Mouse (Mus musculus) CH12.LX (cell line): Measurements from ENCODE around the gene Zfp62.
A peak's percentile ranks its signal among the peaks of the same experiment; 100 is the strongest.

Experiments
- CTCF ChIP-seq, 2 experiments: IDR thresholded peaks in 1 of 2; conservative IDR thresholded peaks in 1 of 2; 2 replicates each; pipeline ENCODE4 v1.5.1; 2011 to 2012; ENCODE audit warnings: low read depth in 2 of 2, low read length in 2 of 2, improper control_type of control experiment in 1 of 2, inconsistent platforms in 1 of 2, mild to moderate bottlenecking in 1 of 2, moderate library complexity in 1 of 2
- POLR2A ChIP-seq: IDR thresholded peaks from 2 replicates; pipeline ENCODE4 v1.6.1; 2011; ENCODE audit warnings: low read depth, mild to moderate bottlenecking, improper control_type of control experiment, low read length
- TBP ChIP-seq: conservative IDR thresholded peaks from 2 replicates; pipeline ENCODE4 v1.6.1; 2011; ENCODE audit warnings: low read depth, low read length, improper control_type of control experiment
- UBTF ChIP-seq: IDR thresholded peaks from 2 replicates; pipeline ENCODE4 v1.6.1; 2012; ENCODE audit warnings: low read depth, mild to moderate bottlenecking, inconsistent platforms, low read length, improper control_type of control experiment, moderate library complexity

DNA sequence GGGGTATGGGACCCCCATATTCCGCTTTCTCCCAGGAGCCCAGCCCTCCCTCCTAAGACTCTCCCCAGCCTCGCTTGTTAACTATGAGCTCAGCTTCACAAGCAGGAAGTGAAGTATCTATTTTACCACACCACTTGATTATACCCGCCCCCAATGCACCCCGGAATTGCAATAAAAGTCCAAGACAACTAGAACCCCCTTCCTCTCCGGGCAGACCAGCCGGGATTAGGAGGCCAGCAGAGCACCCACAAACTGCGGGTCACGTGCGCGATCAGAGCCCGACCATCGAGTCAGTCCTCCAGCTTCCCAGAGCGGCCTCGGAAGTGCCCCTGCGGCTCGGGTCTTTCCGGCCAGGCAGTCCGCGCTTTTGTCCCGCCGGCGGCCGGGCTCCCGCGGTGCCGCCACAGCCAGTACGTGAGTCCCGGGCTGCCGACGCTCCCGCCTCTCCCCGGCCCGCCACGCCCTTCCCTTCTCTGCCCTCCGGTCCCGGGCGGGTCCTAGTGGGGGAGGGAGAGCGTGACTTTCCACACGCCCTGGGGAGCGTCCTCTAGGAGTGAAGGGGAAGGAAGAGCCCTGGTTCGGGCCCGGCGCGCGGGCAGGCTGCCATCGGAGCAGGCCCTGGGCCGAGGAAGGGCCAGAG is at the start of gene Zfp62:
- TF ChIP-seq CTCF (conservative IDR thresholded peaks at IDR 0.05 in 1 of 2, IDR thresholded peaks at IDR 0.05 in 1 of 2; ENCODE audit: low read depth in 2 of 2, low read length in 2 of 2): no peak
- TF ChIP-seq TBP: peak; percentile 73
- peak; percentile 99 for TF ChIP-seq UBTF
- TF ChIP-seq POLR2A: peak; percentile 77; the same call in 1 of the 2 replicates
